Mouse (Mus musculus): ENCODE measurements around the gene Slc4a3. TPM values are rescaled to one million over a fixed set of nuclear protein-coding genes. Genes with fewer than 3 reads are reported as not detected.

Gene Slc4a3
- polyA plus RNA-seq, 1 experiment: 8.0 TPM

DNA sequence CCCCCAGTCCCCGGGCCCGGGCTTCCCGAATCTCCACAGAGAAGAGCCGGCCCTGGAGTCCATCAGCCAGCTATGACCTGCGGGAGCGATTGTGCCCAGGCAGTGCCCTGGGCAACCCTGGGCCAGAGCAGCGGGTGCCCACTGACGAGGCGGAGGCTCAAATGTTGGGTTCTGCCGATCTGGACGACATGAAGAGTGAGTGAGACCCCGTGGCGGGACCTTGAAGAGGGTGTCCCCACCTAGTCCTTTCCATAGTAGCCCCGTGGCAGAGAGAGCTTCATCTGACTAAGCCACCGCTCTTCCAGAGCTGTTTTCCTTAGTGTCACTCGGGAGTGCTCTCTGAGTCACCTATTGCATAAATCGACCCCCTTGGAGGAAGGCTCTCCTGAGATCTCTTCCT is 2.8 kb downstream of the Slc4a3 start:
- no peaks in the 10 kb centered on the region for H3K4me1 ChIP-seq (ENCODE audit: control insufficient read depth, insufficient read depth, low read length)
- TF ChIP-seq POLR2A (IDR thresholded peaks at IDR 0.05; ENCODE audit: borderline replicate concordance, control insufficient read depth, low read depth, low read length) (no peak), CTCF (IDR thresholded peaks at IDR 0.05; ENCODE audit: control insufficient read depth, insufficient read depth, low read length) (no peak)
- WGBS: 81% methylated on average over 17 of the region's 17 CpGs
- H3K27ac ChIP-seq (ENCODE audit: control insufficient read depth, insufficient read depth, low read depth, low read length, poor library complexity): no peak overlapping the region
- H3K4me3 ChIP-seq (replicated peaks; ENCODE audit: control insufficient read depth, low read depth, low read length): no peak overlapping the region

GRCm38 (mm10) chr1:75549289-75550279 is 3.5 kb downstream of the Slc4a3 start:
- no peak overlapping the region for H3K4me3 ChIP-seq (replicated peaks; ENCODE audit: control insufficient read depth, low read depth, low read length)
- 78% methylated on average over 17 of the region's 17 CpGs for WGBS
- no peaks in the 10 kb centered on the region for H3K4me1 ChIP-seq (ENCODE audit: control insufficient read depth, insufficient read depth, low read length)
- no peak overlapping the region for H3K27ac ChIP-seq (ENCODE audit: control insufficient read depth, insufficient read depth, low read depth, low read length, poor library complexity)
- TF ChIP-seq POLR2A (IDR thresholded peaks at IDR 0.05; ENCODE audit: borderline replicate concordance, control insufficient read depth, low read depth, low read length): no peak
- no peak for TF ChIP-seq CTCF (IDR thresholded peaks at IDR 0.05; ENCODE audit: control insufficient read depth, insufficient read depth, low read length)

DNA sequence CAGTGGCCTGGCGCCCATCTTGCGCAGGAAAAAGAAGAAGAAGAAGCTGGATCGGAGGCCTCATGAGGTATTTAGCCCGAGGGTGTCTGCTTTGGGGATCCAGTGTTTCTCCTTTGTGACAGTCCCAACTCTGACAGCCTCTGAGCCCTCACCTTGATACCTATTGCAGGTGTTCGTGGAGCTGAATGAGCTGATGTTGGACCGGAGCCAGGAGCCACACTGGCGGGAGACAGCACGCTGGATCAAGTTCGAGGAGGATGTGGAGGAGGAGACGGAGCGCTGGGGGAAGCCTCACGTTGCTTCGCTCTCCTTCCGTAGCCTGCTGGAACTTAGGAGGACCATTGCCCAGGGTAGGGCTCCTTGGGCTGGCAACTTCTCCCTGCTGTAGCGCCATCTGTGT is 4.5 kb downstream of the Slc4a3 start:
- no peak for TF ChIP-seq CTCF (IDR thresholded peaks at IDR 0.05; ENCODE audit: control insufficient read depth, insufficient read depth, low read length)
- no peak for TF ChIP-seq POLR2A (IDR thresholded peaks at IDR 0.05; ENCODE audit: borderline replicate concordance, control insufficient read depth, low read depth, low read length)
- H3K4me1 ChIP-seq (ENCODE audit: control insufficient read depth, insufficient read depth, low read length): no peaks in the 10 kb centered on the region
- 84% methylated on average over 15 of the region's 15 CpGs for WGBS
- no peak overlapping the region for H3K4me3 ChIP-seq (replicated peaks; ENCODE audit: control insufficient read depth, low read depth, low read length)
- H3K27ac ChIP-seq (ENCODE audit: control insufficient read depth, insufficient read depth, low read depth, low read length, poor library complexity): no peak overlapping the region

GRCm38 (mm10) chr1:75555680-75556079 is 9.6 kb downstream of the Slc4a3 start:
- H3K4me1 ChIP-seq (ENCODE audit: control insufficient read depth, insufficient read depth, low read length): no peaks in the 10 kb centered on the region
- no peak overlapping the region for H3K4me3 ChIP-seq (replicated peaks; ENCODE audit: control insufficient read depth, low read depth, low read length)
- no peak overlapping the region for H3K27ac ChIP-seq (ENCODE audit: control insufficient read depth, insufficient read depth, low read depth, low read length, poor library complexity)
- TF ChIP-seq CTCF (IDR thresholded peaks at IDR 0.05; ENCODE audit: control insufficient read depth, insufficient read depth, low read length): no peak
- TF ChIP-seq POLR2A (IDR thresholded peaks at IDR 0.05; ENCODE audit: borderline replicate concordance, control insufficient read depth, low read depth, low read length): no peak
- WGBS: 46% methylated on average over 7 of the region's 7 CpGs

- Histone ChIP-seq H3K4me3 (replicated peaks; ENCODE audit: control insufficient read depth, low read depth, low read length) (no peak overlapping the region), H3K4me1 (ENCODE audit: control insufficient read depth, insufficient read depth, low read length) (no peaks in the 10 kb centered on the region), H3K27ac (ENCODE audit: control insufficient read depth, insufficient read depth, low read depth, low read length, poor library complexity) (no peak overlapping the region)
- TF ChIP-seq POLR2A (IDR thresholded peaks at IDR 0.05; ENCODE audit: borderline replicate concordance, control insufficient read depth, low read depth, low read length) (no peak), CTCF (IDR thresholded peaks at IDR 0.05; ENCODE audit: control insufficient read depth, insufficient read depth, low read length) (no peak)
- 85% methylated on average over 9 of the region's 9 CpGs for WGBS
Measured at GRCm38 (mm10) chr1:75556143-75556781, 10.2 kb downstream of the Slc4a3 start.

DNA sequence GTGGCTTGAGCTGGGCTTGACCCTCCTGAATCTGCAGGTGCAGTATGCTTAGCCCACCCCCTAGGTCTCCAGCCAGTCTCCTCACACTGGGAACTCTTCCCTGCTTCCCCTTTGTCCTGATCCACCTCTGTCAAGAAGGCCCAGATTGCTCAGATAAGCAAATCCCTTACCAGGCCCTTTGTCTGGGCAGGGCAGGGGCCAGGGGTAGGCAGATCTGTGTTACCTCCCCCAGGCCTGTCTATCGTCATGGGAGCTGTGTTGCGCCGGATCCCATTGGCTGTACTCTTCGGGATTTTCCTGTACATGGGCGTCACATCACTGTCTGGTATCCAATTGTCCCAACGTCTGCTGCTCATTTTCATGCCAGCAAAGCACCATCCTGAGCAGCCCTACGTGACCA is 11.0 kb downstream of the Slc4a3 start:
- WGBS: 89% methylated on average over 7 of the region's 7 CpGs
- H3K4me1 ChIP-seq (ENCODE audit: control insufficient read depth, insufficient read depth, low read length): no peaks in the 10 kb centered on the region
- no peak for TF ChIP-seq CTCF (IDR thresholded peaks at IDR 0.05; ENCODE audit: control insufficient read depth, insufficient read depth, low read length)
- TF ChIP-seq POLR2A (IDR thresholded peaks at IDR 0.05; ENCODE audit: borderline replicate concordance, control insufficient read depth, low read depth, low read length): no peak
- no peak overlapping the region for H3K27ac ChIP-seq (ENCODE audit: control insufficient read depth, insufficient read depth, low read depth, low read length, poor library complexity)
- no peak overlapping the region for H3K4me3 ChIP-seq (replicated peaks; ENCODE audit: control insufficient read depth, low read depth, low read length)

- H3K4me3 ChIP-seq (replicated peaks; ENCODE audit: control insufficient read depth, low read depth, low read length): no peak overlapping the region
- TF ChIP-seq POLR2A (IDR thresholded peaks at IDR 0.05; ENCODE audit: borderline replicate concordance, control insufficient read depth, low read depth, low read length) (no peak), CTCF (IDR thresholded peaks at IDR 0.05; ENCODE audit: control insufficient read depth, insufficient read depth, low read length) (no peak)
- no peaks in the 10 kb centered on the region for H3K4me1 ChIP-seq (ENCODE audit: control insufficient read depth, insufficient read depth, low read length)
- H3K27ac ChIP-seq (ENCODE audit: control insufficient read depth, insufficient read depth, low read depth, low read length, poor library complexity): no peak overlapping the region
- WGBS: 75% methylated on average over 18 of the region's 18 CpGs
Measured at GRCm38 (mm10) chr1:75558388-75559178, 12.5 kb downstream of the Slc4a3 start.

Measured in bone marrow, adult 2 months (tissue).